Mouse (Mus musculus) cerebellum, adult 9-11 months (tissue): Measurements from ENCODE around the gene Tmem53.

Experiments
- DNase-seq: peaks from one replicate; pipeline ENCODE4 v3.0.0; 2022

Gene Tmem53

GRCm38 (mm10) chr4:117317701-117318190, 66.0 kb downstream of the Tmem53 start:
- no peak for DNase-seq
